Mouse (Mus musculus): ENCODE results near the gene Nol4l.

DNA sequence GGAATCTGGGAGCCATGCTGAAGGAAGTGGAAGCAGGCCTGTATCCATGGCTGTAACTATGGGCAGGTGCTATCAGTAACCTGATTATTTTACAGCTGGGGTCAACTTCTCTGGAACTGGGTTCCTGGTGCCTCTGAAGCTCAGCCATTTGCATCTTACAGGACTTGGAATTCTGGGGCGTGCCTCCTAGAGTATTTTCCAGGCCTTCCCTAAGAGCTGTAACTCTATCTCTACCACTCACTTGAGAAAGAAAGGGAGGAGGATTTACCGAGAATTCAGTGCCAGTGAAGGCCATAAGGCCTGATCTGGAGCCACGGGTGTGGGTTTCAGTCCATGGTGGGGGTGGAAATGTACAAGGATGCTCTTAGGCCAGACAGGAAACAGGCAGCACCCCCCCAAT, 88.5 kb downstream of the Nol4l start:
- TF ChIP-seq GATA1 (IDR thresholded peaks at IDR 0.05; ENCODE audit: low read length), result no peak
- TF ChIP-seq TAL1 (IDR thresholded peaks at IDR 0.05; ENCODE audit: low read length), result no peak
